Mouse (Mus musculus): ENCODE data around the gene Gm17455. TPM values are rescaled to one million over a fixed set of nuclear protein-coding genes. Genes with fewer than 3 reads are reported as not detected.

Gm17455 gene
- polyA plus RNA-seq, 1 experiment = not detected

DNA sequence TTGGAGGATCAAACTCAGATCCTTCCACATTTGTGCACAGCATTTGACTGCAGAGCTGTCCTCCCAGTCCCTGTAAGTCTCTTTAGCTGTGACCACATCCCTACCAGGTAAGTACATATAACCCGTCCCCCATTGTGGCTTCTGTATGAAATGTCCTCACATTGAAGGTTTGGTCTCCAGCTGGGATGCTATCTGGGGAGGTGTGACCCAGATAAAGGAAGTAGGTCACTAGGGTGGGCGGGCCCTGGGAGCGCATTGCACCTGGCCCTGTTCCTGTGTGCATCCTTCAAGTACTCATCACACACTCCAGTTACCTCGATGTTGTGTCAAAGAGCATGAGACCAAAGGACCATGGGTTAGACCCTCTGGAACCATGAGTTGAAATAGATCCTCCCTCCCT, 42.8 kb downstream of the Gm17455 start:
- no peak for TF ChIP-seq GATA1 (IDR thresholded peaks at IDR 0.05; ENCODE audit: low read length)

DNA sequence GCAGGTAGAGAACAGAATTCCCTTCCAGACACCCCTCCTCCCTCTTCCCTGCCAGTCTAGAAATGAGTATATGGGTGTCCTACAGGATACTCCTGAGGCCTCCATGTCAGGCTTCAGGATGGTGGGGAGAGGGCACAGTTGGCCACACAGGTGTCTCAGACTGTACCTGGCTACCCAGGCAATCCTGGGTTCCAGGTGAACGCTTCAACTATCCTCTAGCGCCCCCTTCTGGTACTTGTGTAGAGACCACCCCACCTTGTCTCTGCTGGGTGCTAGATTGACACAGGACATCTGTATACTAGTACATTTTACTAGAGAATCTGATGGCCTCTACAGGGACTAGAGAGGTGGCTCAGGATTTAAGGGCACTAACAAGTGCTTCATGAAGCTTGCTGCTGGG, 43.6 kb downstream of the Gm17455 start:
- TF ChIP-seq GATA1 (IDR thresholded peaks at IDR 0.05; ENCODE audit: low read length) = no peak

DNA sequence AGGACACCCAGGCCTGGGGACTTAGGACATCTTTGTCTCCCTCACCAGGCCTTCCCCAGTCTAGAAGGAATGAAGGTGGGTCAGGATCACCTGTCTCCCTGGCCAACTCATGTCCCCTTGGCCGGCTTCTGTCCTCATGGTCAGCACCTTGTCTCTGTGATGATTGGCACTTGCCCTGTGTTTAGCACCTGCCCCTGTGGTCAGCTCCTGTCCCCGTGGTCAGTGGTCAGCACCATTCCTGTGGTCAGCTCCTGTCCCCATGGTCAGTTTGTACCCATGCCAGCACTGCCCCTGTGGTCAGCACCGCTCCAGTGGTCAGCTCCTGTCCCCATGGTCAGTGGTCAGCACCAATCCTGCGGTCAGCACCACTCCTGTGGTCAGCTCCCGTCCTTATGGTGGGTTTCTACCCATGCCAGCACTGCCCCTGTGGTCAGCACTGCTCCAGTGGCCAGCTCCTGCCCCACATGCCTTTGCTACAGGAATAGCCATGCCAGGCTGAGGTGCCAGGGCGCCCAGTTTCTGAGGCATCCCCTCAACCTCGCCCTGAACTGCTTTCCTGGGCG, 45.6 kb downstream of the Gm17455 start:
- TF ChIP-seq GATA1 (IDR thresholded peaks at IDR 0.05; ENCODE audit: low read length) = no peak

DNA sequence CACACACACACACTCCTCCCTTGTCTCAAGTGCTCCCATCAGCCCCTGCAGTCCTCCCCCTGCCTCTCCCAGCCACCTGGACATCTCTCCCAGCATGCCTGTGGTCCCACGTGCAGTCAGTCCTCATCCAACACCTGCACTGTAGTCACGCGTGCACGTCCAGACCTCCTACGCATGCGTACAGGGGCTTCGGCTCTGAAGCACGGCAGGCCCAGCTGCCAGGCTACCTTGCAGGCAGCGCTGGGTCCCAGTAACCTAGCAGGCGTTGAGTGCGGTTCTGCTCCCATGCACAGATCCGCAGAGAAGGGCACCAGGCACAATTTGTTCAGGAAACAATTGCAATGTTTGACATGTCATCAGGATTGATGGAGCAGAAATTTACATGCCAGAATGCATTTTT, 47.7 kb downstream of the Gm17455 start:
- TF ChIP-seq GATA1 (IDR thresholded peaks at IDR 0.05; ENCODE audit: low read length) = no peak

Other genes starting within 250 kb of the Gm17455 start
- not detected in 2 replicates for gene Chst3, start 180.5 kb upstream of the Gm17455 start, polyA plus RNA-seq (2012)
- 21.5 and 27.4 TPM in 2 replicates for gene Psap, start 122.1 kb upstream of the Gm17455 start, polyA plus RNA-seq (2012)
- not detected in 2 replicates for gene Vsir, start 52.9 kb upstream of the Gm17455 start, polyA plus RNA-seq (2012)

Measured in G1E-ER4 (cell line).